Mouse (Mus musculus): ENCODE data around the gene Slc8b1. TPM values are rescaled to one million over a fixed set of nuclear protein-coding genes. Genes with fewer than 3 reads are reported as not detected.

The Slc8b1 gene
- polyA plus RNA-seq, 1 experiment from 2014 or later: 0.67 TPM

DNA sequence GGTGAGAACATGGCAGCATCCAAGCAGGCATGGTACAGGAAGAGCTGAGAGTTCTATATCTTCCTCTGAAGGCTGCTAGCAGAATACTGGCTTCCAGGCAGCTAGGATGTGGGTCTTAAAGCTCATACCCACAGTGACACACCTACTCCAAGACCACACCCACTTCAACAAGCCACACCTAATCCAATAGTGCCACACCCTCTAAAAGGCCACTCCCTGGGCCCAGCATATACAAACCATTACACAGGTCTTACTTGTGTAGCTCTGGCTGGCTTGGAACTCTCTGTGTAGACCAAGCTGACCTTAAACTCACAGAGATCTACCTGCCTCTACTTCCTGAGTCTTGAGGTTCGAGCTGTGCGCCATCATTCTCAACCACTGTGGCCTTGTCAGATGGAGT lies 13.8 kb downstream of the Slc8b1 start:
- H3K4me3 ChIP-seq (ENCODE audit: low read depth, low read length): no peak overlapping the region
- no peaks in the 10 kb centered on the region for H3K9me3 ChIP-seq (replicated peaks; ENCODE audit: control insufficient read depth, low read length)
- ATAC-seq (no peak), DNase-seq (ENCODE audit: low spot score) (no peak)
- H3K36me3 ChIP-seq (ENCODE audit: control insufficient read depth, insufficient read depth, low read length): no peaks in the 10 kb centered on the region
- no peaks in the 10 kb centered on the region for H3K27me3 ChIP-seq (replicated peaks; ENCODE audit: control insufficient read depth, insufficient read depth, low read length)
- no peak overlapping the region for H3K27ac ChIP-seq (ENCODE audit: low read depth, low read length)
- no peak overlapping the region for H3K4me2 ChIP-seq (ENCODE audit: low read length)
- H3K9ac ChIP-seq (ENCODE audit: low read length): no peak overlapping the region
- no peaks in the 10 kb centered on the region for H3K4me1 ChIP-seq (ENCODE audit: control insufficient read depth, insufficient read depth, low read length)
- WGBS: 99% methylated on average over 2 of the region's 2 CpGs

DNA sequence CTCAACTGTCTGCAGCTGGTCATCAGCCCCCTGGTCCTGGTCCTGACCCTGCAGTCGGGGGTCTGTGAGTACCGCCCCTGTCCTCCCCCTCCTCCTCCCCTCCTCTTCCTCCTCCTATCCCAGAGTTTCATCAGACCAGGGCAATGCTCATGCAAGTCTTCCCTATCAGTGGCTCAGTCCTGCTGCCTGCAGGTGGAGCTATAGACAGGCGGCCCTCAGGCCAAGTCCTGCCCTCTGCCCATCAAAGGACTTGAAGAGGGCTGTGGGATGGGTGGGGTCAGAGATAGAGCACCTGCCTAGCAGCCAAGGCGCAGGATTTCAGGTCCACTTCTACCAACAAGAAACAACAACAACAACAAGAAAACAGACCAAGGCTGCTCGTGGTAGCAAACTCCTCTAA lies 14.8 kb downstream of the Slc8b1 start:
- Histone ChIP-seq H3K36me3 (ENCODE audit: control insufficient read depth, insufficient read depth, low read length) (no peaks in the 10 kb centered on the region), H3K4me3 (ENCODE audit: low read depth, low read length) (no peak overlapping the region), H3K27ac (ENCODE audit: low read depth, low read length) (no peak overlapping the region), H3K9me3 (replicated peaks; ENCODE audit: control insufficient read depth, low read length) (no peaks in the 10 kb centered on the region), H3K4me1 (ENCODE audit: control insufficient read depth, insufficient read depth, low read length) (no peaks in the 10 kb centered on the region), H3K4me2 (ENCODE audit: low read length) (no peak overlapping the region), H3K9ac (ENCODE audit: low read length) (no peak overlapping the region), H3K27me3 (replicated peaks; ENCODE audit: control insufficient read depth, insufficient read depth, low read length) (no peaks in the 10 kb centered on the region)
- ATAC-seq (no peak), DNase-seq (ENCODE audit: low spot score) (no peak)
- 39% methylated on average over 5 of the region's 5 CpGs for WGBS

DNA sequence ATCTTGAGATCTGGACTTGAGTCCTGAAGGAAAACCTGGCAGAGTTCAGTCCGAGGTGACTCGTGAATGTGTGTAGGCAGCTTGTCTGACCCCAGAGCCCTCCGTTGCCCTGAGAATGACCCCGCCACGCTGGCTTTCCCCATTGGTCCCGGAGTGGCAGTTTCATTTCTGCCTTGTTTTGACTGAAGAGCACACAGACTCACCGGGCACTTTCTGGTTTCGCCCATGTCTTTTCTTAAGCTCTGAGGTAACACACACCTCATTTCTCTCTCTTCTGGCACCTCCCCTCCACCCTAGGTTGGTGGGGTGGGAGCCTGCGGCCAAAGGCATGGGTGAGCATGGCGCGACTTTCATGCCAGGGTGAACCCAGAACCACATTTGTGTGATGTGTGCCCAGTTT lies 15.3 kb downstream of the Slc8b1 start:
- H3K9ac ChIP-seq (ENCODE audit: low read length): no peak overlapping the region
- H3K4me2 ChIP-seq (ENCODE audit: low read length): no peak overlapping the region
- no peaks in the 10 kb centered on the region for H3K4me1 ChIP-seq (ENCODE audit: control insufficient read depth, insufficient read depth, low read length)
- ATAC-seq (no peak), DNase-seq (ENCODE audit: low spot score) (no peak)
- no peaks in the 10 kb centered on the region for H3K27me3 ChIP-seq (replicated peaks; ENCODE audit: control insufficient read depth, insufficient read depth, low read length)
- H3K9me3 ChIP-seq (replicated peaks; ENCODE audit: control insufficient read depth, low read length): no peaks in the 10 kb centered on the region
- WGBS: 86% methylated on average over 11 of the region's 11 CpGs
- no peak overlapping the region for H3K27ac ChIP-seq (ENCODE audit: low read depth, low read length)
- no peak overlapping the region for H3K4me3 ChIP-seq (ENCODE audit: low read depth, low read length)
- H3K36me3 ChIP-seq (ENCODE audit: control insufficient read depth, insufficient read depth, low read length): no peaks in the 10 kb centered on the region

DNA sequence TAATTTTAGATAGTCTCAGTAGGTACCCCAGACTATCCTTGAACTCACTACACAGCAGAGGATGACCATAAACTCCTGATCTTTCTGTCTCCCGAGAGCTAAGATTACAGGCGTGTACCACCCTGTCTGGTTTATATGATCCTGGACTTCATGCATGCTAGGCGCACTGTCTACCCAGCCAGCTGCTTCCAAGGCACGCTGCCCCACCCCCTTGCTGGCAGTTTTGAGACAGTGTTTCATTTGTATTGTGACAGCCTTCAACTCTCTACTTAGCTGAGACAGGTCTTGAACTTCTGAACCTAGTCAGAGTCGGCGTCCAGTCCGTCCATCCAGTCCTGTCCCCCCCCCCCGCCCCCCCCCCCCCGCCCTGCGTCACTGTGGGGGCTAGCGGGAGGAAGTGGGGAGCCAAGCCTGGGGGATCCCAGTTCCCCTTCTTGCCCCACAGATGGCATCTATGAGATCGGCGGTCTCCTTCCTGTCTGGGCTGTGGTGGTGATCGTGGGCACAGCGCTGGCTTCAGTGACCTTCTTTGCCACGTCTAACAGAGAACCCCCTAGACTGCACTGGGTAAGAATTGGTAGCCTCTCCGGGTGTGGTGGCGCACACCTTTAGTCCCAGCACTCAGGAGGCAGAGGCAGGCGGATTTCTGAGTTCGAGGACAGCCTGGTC lies 16.5 kb downstream of the Slc8b1 start:
- no peaks in the 10 kb centered on the region for H3K4me1 ChIP-seq (ENCODE audit: control insufficient read depth, insufficient read depth, low read length)
- no peak for ATAC-seq
- H3K27me3 ChIP-seq (replicated peaks; ENCODE audit: control insufficient read depth, insufficient read depth, low read length): no peaks in the 10 kb centered on the region
- no peaks in the 10 kb centered on the region for H3K9me3 ChIP-seq (replicated peaks; ENCODE audit: control insufficient read depth, low read length)
- no peaks in the 10 kb centered on the region for H3K36me3 ChIP-seq (ENCODE audit: control insufficient read depth, insufficient read depth, low read length)
- WGBS: 91% methylated on average over 15 of the region's 20 CpGs
- DNase-seq (ENCODE audit: low spot score): no peak
- H3K9ac ChIP-seq (ENCODE audit: low read length): no peak overlapping the region
- H3K4me2 ChIP-seq (ENCODE audit: low read length): no peak overlapping the region
- H3K27ac ChIP-seq (ENCODE audit: low read depth, low read length): no peak overlapping the region
- no peak overlapping the region for H3K4me3 ChIP-seq (ENCODE audit: low read depth, low read length)

DNA sequence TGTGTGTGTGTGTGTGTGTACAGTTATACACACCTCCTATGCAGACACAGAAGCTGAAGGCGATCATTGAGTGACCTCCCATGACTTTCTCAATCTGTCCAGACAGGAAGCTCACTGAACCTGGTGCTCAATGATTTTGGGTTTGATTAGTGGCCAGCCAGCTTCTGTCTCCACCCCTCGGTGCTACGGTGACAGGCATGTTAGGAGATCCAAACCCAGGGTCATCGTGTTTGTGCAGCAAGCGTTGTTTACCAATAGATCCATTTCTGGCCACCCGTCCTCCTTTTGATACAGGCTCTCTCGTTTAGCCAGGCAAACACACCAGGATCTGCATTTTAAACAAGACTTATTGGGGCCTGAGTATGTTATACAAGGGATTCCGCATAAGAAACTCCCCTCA lies 20.7 kb downstream of the Slc8b1 start:
- Histone ChIP-seq H3K4me2 (ENCODE audit: low read length) (no peak overlapping the region), H3K9ac (ENCODE audit: low read length) (no peak overlapping the region), H3K36me3 (ENCODE audit: control insufficient read depth, insufficient read depth, low read length) (no peaks in the 10 kb centered on the region), H3K9me3 (replicated peaks; ENCODE audit: control insufficient read depth, low read length) (no peaks in the 10 kb centered on the region), H3K27me3 (replicated peaks; ENCODE audit: control insufficient read depth, insufficient read depth, low read length) (no peaks in the 10 kb centered on the region), H3K27ac (ENCODE audit: low read depth, low read length) (no peak overlapping the region), H3K4me1 (ENCODE audit: control insufficient read depth, insufficient read depth, low read length) (0 out of 2 replicates have a peak, but pooled peaks cover 4% of the 10 kb centered on the region), H3K4me3 (ENCODE audit: low read depth, low read length) (no peak overlapping the region)
- WGBS: 90% methylated on average over 8 of the region's 8 CpGs
- ATAC-seq (no peak), DNase-seq (ENCODE audit: low spot score) (no peak)

DNA sequence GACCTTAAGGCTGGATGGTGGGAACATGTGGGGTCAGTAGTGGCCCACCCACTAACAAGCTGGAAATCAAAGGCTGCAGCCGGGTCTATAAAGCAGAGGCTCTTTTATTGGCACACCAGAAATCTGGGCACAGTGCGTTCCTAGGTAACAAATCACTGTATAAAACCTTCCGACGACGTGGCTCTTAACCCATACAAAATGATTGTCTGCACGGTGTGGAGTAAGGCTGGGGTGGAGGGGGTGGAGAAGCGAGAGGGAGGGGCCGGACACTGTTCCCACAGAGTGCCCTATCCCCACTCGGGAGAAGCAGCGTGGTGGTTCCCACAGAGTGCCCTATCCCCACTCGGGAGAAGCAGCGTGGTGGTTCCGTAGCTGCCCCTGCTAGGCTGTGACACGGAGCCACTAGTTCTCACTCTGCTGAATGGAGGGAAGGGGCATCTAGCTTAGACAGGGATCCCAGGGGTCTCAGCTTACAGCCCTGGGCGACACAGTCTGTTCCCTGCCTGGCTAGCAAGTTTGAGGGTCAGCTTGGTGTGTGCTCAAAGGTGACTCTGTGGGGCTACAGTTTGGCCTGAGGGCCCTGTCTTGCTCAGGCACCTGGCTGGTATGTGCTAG lies 23.2 kb downstream of the Slc8b1 start:
- ATAC-seq: peak; percentile 16
- Histone ChIP-seq H3K36me3 (ENCODE audit: control insufficient read depth, insufficient read depth, low read length) (peaks cover 13% of the 10 kb centered on the region), H3K27me3 (replicated peaks; ENCODE audit: control insufficient read depth, insufficient read depth, low read length) (no peaks in the 10 kb centered on the region), H3K4me1 (ENCODE audit: control insufficient read depth, insufficient read depth, low read length) (0 out of 2 replicates have a peak, but pooled peaks cover 4% of the 10 kb centered on the region), H3K27ac (ENCODE audit: low read depth, low read length) (peak overlapping the region; percentile 52; the same call in 1 of the 2 replicates), H3K9me3 (replicated peaks; ENCODE audit: control insufficient read depth, low read length) (no peaks in the 10 kb centered on the region), H3K4me3 (ENCODE audit: low read depth, low read length) (no peak overlapping the region), H3K4me2 (ENCODE audit: low read length) (no peak overlapping the region), H3K9ac (ENCODE audit: low read length) (0 out of 2 replicates have a peak overlapping the region, but pooled peaks have one; percentile 13)
- DNase-seq (ENCODE audit: low spot score): peak; percentile 37
- 38% methylated on average over 15 of the region's 15 CpGs for WGBS

DNA sequence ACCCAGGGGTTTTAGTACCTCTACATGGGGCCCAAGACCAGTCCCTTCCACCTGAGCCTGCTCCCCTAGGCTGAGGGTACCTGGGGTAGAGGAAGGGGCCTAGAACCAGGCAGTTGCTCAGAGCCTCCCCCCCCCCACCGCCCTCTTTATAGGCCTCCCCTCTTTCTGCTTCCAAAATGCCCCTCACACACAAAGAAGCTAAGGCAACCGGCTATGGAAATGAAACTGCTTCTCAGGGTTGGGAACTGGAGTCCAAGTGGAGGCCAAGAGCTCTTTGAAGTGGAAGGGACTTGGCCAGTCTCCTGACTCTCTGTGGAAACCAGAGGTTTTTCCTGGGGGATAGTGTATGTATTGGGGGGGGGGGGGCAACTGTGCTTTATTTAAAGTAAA lies 23.7 kb downstream of the Slc8b1 start:
- ATAC-seq (peak; percentile 35; the same call in 1 of the 2 replicates), DNase-seq (ENCODE audit: low spot score) (peak; percentile 59)
- Histone ChIP-seq H3K9ac (ENCODE audit: low read length) (0 out of 2 replicates have a peak overlapping the region, but pooled peaks have one; percentile 13), H3K4me2 (ENCODE audit: low read length) (no peak overlapping the region), H3K4me1 (ENCODE audit: control insufficient read depth, insufficient read depth, low read length) (0 out of 2 replicates have a peak, but pooled peaks cover 4% of the 10 kb centered on the region), H3K4me3 (ENCODE audit: low read depth, low read length) (no peak overlapping the region), H3K36me3 (ENCODE audit: control insufficient read depth, insufficient read depth, low read length) (peaks cover 18% of the 10 kb centered on the region), H3K27me3 (replicated peaks; ENCODE audit: control insufficient read depth, insufficient read depth, low read length) (no peaks in the 10 kb centered on the region), H3K27ac (ENCODE audit: low read depth, low read length) (peak overlapping the region; percentile 52; the same call in 1 of the 2 replicates), H3K9me3 (replicated peaks; ENCODE audit: control insufficient read depth, low read length) (no peaks in the 10 kb centered on the region)
- WGBS: 31% methylated on average over 2 of the region's 2 CpGs

DNA sequence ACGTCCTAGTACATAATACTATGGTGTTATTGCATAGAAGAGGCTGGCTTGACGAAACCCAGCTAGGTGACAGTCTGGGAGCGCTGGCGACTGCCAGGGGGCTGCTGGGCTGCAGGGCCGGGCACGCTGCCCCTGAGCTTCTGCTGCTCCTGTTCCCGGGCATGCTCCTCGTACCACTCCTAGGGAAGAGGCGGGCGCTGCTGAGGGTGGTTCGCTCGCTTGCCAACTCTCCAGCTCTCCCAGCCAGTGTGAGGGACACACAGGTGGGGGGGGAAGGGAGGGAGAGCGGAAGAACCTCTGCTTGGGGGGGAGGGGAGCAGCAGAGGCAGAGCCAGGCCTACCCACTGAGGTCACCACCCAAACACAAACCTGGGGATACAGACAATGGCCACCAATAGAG lies 25.1 kb downstream of the Slc8b1 start:
- no peak overlapping the region for H3K4me2 ChIP-seq (ENCODE audit: low read length)
- peaks cover 25% of the 10 kb centered on the region for H3K36me3 ChIP-seq (ENCODE audit: control insufficient read depth, insufficient read depth, low read length)
- H3K9me3 ChIP-seq (replicated peaks; ENCODE audit: control insufficient read depth, low read length): no peaks in the 10 kb centered on the region
- 53% methylated on average over 13 of the region's 13 CpGs for WGBS
- DNase-seq (ENCODE audit: low spot score) (peak; percentile 40), ATAC-seq (peak; percentile 35; the same call in 1 of the 2 replicates)
- no peak overlapping the region for H3K4me3 ChIP-seq (ENCODE audit: low read depth, low read length)
- no peak overlapping the region for H3K9ac ChIP-seq (ENCODE audit: low read length)
- H3K27me3 ChIP-seq (replicated peaks; ENCODE audit: control insufficient read depth, insufficient read depth, low read length): no peaks in the 10 kb centered on the region
- 0 out of 2 replicates have a peak, but pooled peaks cover 4% of the 10 kb centered on the region for H3K4me1 ChIP-seq (ENCODE audit: control insufficient read depth, insufficient read depth, low read length)
- H3K27ac ChIP-seq (ENCODE audit: low read depth, low read length): 0 out of 2 replicates have a peak overlapping the region, but pooled peaks have one; percentile 21

DNA sequence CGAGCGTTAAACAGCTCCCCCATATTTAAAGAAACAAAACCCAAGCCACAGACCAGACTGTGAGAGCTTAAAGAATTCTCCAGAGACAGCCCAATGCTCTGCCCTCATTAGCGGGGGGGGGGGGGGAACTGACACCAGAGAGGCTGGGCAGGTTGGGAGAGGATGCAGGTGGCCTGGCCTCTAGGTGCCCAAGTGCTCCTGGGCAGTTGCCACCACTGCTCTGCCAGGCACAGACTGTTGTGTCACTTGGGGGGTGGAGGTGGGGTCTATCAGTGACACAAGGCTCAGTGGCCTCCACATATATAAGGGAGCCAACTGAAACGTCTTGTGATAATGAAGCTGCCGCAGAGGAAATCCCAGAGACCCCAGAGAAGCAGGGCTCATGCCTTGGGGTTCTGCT lies 25.7 kb downstream of the Slc8b1 start:
- 68% methylated on average over 5 of the region's 5 CpGs for WGBS
- H3K9me3 ChIP-seq (replicated peaks; ENCODE audit: control insufficient read depth, low read length): no peaks in the 10 kb centered on the region
- H3K4me3 ChIP-seq (ENCODE audit: low read depth, low read length): no peak overlapping the region
- H3K4me2 ChIP-seq (ENCODE audit: low read length): no peak overlapping the region
- 0 out of 2 replicates have a peak, but pooled peaks cover 4% of the 10 kb centered on the region for H3K4me1 ChIP-seq (ENCODE audit: control insufficient read depth, insufficient read depth, low read length)
- H3K9ac ChIP-seq (ENCODE audit: low read length): no peak overlapping the region; the same call in 1 of the 2 replicates
- DNase-seq (ENCODE audit: low spot score): no peak
- peaks cover 27% of the 10 kb centered on the region for H3K36me3 ChIP-seq (ENCODE audit: control insufficient read depth, insufficient read depth, low read length)
- H3K27me3 ChIP-seq (replicated peaks; ENCODE audit: control insufficient read depth, insufficient read depth, low read length): no peaks in the 10 kb centered on the region
- no peak overlapping the region for H3K27ac ChIP-seq (ENCODE audit: low read depth, low read length)
- no peak for ATAC-seq

Data from forebrain, embryonic 14.5 days (tissue).